Mouse (Mus musculus): ENCODE measurements around the gene Tbx4. TPM values are rescaled to one million over a fixed set of nuclear protein-coding genes. Genes with fewer than 3 reads are reported as not detected.

Gene Tbx4
- total RNA-seq, 2 experiments from 2014 or later = 0.12 to 0.38 TPM

GRCm38 (mm10) chr11:85956950-85957778 lies 70.9 kb downstream of the Tbx4 start:
- intact Hi-C loops (cut with DNase I) = no loop called here
- DNase-seq = no peak

GRCm38 (mm10) chr11:85959837-85960236 lies 73.6 kb downstream of the Tbx4 start:
- intact Hi-C loops (cut with DNase I) = no loop called here
- DNase-seq = no peak

DNA sequence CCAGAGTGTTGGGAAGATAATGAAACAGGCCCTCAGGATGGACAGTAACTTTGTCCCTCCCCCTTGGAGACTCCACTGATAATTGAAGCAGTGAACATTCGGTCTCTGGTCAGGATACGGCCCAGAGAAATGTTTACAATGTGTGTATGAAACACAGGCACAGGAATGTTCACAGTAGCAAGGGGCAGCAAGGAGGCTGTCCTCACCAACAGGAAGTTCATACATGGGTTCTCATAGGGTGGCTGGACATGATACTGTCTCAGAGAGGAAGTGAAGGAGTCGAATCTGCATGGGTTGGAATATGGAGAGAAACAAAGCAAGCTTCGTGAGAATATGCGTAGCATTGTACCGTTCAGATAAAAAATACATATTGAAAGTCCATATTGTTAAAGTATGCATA lies 74.1 kb downstream of the Tbx4 start:
- intact Hi-C loops (cut with DNase I) = no loop called here
- DNase-seq = no peak

- no peak for DNase-seq
- intact Hi-C loops (cut with DNase I) = no loop called here
Observed at GRCm38 (mm10) chr11:85961498-85961897, 75.3 kb downstream of the Tbx4 start.

Other genes with a start within 250 kb of the Tbx4 start
- 1 to 10 TPM; 3.7 to 3.9 TPM for gene Tbx2, start 53.9 kb upstream of the Tbx4 start, total RNA-seq (2021)
- not detected for gene Gm11444, start 36.1 kb upstream of the Tbx4 start, total RNA-seq (2021)